Mouse (Mus musculus): ENCODE measurements at regions not wholly inside any gene's neighbourhood (a gene's known extent, or its start where the extent isn't known, plus 50 kb on each side); places are given as distances from the start of the nearest gene placed in this dataset.

- TF ChIP-seq CTCF (IDR thresholded peaks at IDR 0.05) (no peak), EP300 (IDR thresholded peaks at IDR 0.05; ENCODE audit: insufficient read depth, low read depth, low read length) (no peak), POLR2A (IDR thresholded peaks at IDR 0.05; ENCODE audit: insufficient read depth, low read depth, low read length) (no peak)
Observed at GRCm38 (mm10) chr2:159336646-159337045, 542.0 kb downstream of the Dhx35 start.
